Mouse (Mus musculus) frontal cortex, postnatal 36 days (tissue): Measurements from ENCODE around the gene Eif2ak4.
A peak's percentile ranks its signal among the peaks of the same experiment; 100 is the strongest.

Experiments
- DNase-seq, 2 experiments: peaks; one replicate each; pipeline ENCODE4 v3.0.0; 2022; ENCODE audit warnings: low spot score in 2 of 2

Eif2ak4 gene

GRCm38 (mm10) chr2:118507126-118507525 is 118.7 kb downstream of the Eif2ak4 start:
- DNase-seq, result no peak

GRCm38 (mm10) chr2:118509688-118510446 is 121.4 kb downstream of the Eif2ak4 start:
- DNase-seq, result no peak

GRCm38 (mm10) chr2:118510447-118511310 is 122.3 kb downstream of the Eif2ak4 start:
- DNase-seq, result peak; percentile 75 to 86

GRCm38 (mm10) chr2:118511779-118512417 is 123.5 kb downstream of the Eif2ak4 start:
- no peak for DNase-seq

GRCm38 (mm10) chr2:118512418-118513377 is 124.3 kb downstream of the Eif2ak4 start:
- no peak for DNase-seq

GRCm38 (mm10) chr2:118520042-118520933 is 131.9 kb downstream of the Eif2ak4 start:
- DNase-seq, result peak in 1 of 2 experiments; percentile 57

- no peak for DNase-seq
These were observed 133.8 kb downstream of the Eif2ak4 start for GRCm38 (mm10) chr2:118522265-118522664.

GRCm38 (mm10) chr2:118523163-118523730 is 134.8 kb downstream of the Eif2ak4 start:
- DNase-seq, result no peak

- no peak for DNase-seq
These were observed 136.4 kb downstream of the Eif2ak4 start for GRCm38 (mm10) chr2:118524811-118525210.
